Mouse (Mus musculus) thymus, adult 2 months (tissue): Measurements from ENCODE around the gene Snai1. TPM values are rescaled to one million over a fixed set of nuclear protein-coding genes. Genes with fewer than 3 reads are reported as not detected.
A peak's percentile ranks its signal among the peaks of the same experiment; 100 is the strongest.

Experiments used
- DNase-seq: peaks from one replicate; pipeline ENCODE4 v3.0.0; 2021
- H3K27ac ChIP-seq: fragments of 200-500 bp; 2 replicates; pipeline ENCODE4 v1.5.1; 2012; ENCODE audit warnings: low read length, control low read depth; ENCODE audit not compliant: control insufficient read depth, insufficient read depth
- H3K27me3 ChIP-seq: fragments of 200-500 bp; 2 replicates; pipeline ENCODE4 v1.6.1; 2012; ENCODE audit warnings: mild to moderate bottlenecking, low read length, moderate library complexity, mixed read lengths; ENCODE audit not compliant: control insufficient read depth, insufficient read depth
- H3K36me3 ChIP-seq: fragments of 200-500 bp; 2 replicates; pipeline ENCODE4 v1.6.1; 2012; ENCODE audit warnings: mild to moderate bottlenecking, low read length, moderate library complexity; ENCODE audit not compliant: control insufficient read depth, insufficient read depth
- H3K4me1 ChIP-seq: fragments of 200-500 bp; replicated peaks from 2 replicates; pipeline ENCODE4 v1.6.1; 2012; ENCODE audit warnings: low read length; ENCODE audit not compliant: control insufficient read depth, insufficient read depth
- H3K4me3 ChIP-seq: fragments of 200-500 bp; 2 replicates; pipeline ENCODE4 v1.5.1; 2012; ENCODE audit warnings: mild to moderate bottlenecking, low read length, control low read depth, moderate library complexity; ENCODE audit not compliant: control insufficient read depth, insufficient read depth
- CTCF ChIP-seq: fragments of 200-500 bp; IDR thresholded peaks from 2 replicates; pipeline ENCODE4 v1.5.1; 2012; ENCODE audit warnings: mild to moderate bottlenecking, control low read depth, low read length, moderate library complexity, borderline replicate concordance; ENCODE audit not compliant: control insufficient read depth, poor library complexity, insufficient read depth; ENCODE audit errors: extremely low read depth
- POLR2A ChIP-seq: fragments of 200-500 bp; IDR thresholded peaks from 2 replicates; pipeline ENCODE4 v1.6.1; 2012; ENCODE audit warnings: mild to moderate bottlenecking, low read length, control low read depth, moderate library complexity; ENCODE audit not compliant: control insufficient read depth, poor library complexity, insufficient read depth; ENCODE audit errors: extremely low read depth
- WGBS: fragments of 180-500 bp; shearing (Covaris S2); methylation state at CpG from one replicate; pipeline ENCODE4 v1.1.7; 2018; 5-methylcytosine and 5-hydroxymethylcytosine counted together
- polyA plus RNA-seq: library from polyadenylated mRNA; depleted of rRNA; stranded (reverse); fragments of >200 nt; gene quantifications from 2 replicates; pipeline ENCODE4 v1.2.3, GENCODE M21; 2012

The Snai1 gene
- polyA plus RNA-seq, 1 experiment = 10.7 TPM

GRCm38 (mm10) chr2:167538671-167539306 lies 794 bp downstream of the Snai1 start:
- no peaks in the 10 kb centered on the region for H3K27me3 ChIP-seq
- H3K4me3 ChIP-seq = 0 out of 2 replicates have a peak overlapping the region, but pooled peaks have one; percentile 5
- no peaks in the 10 kb centered on the region for H3K36me3 ChIP-seq
- no peak for DNase-seq
- WGBS = 90% methylated on average over 34 of the region's 34 CpGs
- H3K27ac ChIP-seq = peak overlapping the region; percentile 18; the same call in 1 of the 2 replicates
- no peak for TF ChIP-seq POLR2A
- peaks cover 45% of the 10 kb centered on the region for H3K4me1 ChIP-seq

- H3K36me3 ChIP-seq = no peaks in the 10 kb centered on the region
- H3K27me3 ChIP-seq = no peaks in the 10 kb centered on the region
- WGBS = 83% methylated on average over 14 of the region's 14 CpGs
- peaks cover 45% of the 10 kb centered on the region for H3K4me1 ChIP-seq
- H3K4me3 ChIP-seq = no peak overlapping the region
- DNase-seq = no peak
- TF ChIP-seq CTCF (no peak), POLR2A (no peak)
- H3K27ac ChIP-seq = no peak overlapping the region
Measured at GRCm38 (mm10) chr2:167539536-167540476, 1.8 kb downstream of the Snai1 start.

GRCm38 (mm10) chr2:167540477-167541110 lies 2.6 kb downstream of the Snai1 start:
- TF ChIP-seq CTCF = no peak
- no peak for TF ChIP-seq POLR2A
- Histone ChIP-seq H3K27ac (no peak overlapping the region), H3K27me3 (no peaks in the 10 kb centered on the region), H3K36me3 (no peaks in the 10 kb centered on the region), H3K4me3 (no peak overlapping the region), H3K4me1 (peaks cover 45% of the 10 kb centered on the region)
- DNase-seq = no peak
- 80% methylated on average over 12 of the region's 12 CpGs for WGBS

- 88% methylated on average over 6 of the region's 6 CpGs for whole genome bisulfite sequencing
- H3K4me3 ChIP-seq = no peak overlapping the region
- no peaks in the 10 kb centered on the region for H3K27me3 ChIP-seq
- no peaks in the 10 kb centered on the region for H3K36me3 ChIP-seq
- H3K4me1 ChIP-seq = peaks cover 44% of the 10 kb centered on the region
- no peak for TF ChIP-seq POLR2A
- TF ChIP-seq CTCF = no peak
- no peak overlapping the region for H3K27ac ChIP-seq
- no peak for DNase-seq
Measured at GRCm38 (mm10) chr2:167541324-167541723, 3.3 kb downstream of the Snai1 start.

- Histone ChIP-seq H3K4me1 (peaks cover 40% of the 10 kb centered on the region), H3K36me3 (no peaks in the 10 kb centered on the region), H3K27me3 (no peaks in the 10 kb centered on the region), H3K4me3 (no peak overlapping the region), H3K27ac (no peak overlapping the region)
- TF ChIP-seq CTCF = no peak
- TF ChIP-seq POLR2A = no peak
- 98% methylated on average over 12 of the region's 12 CpGs for WGBS
- DNase-seq = no peak
Measured at GRCm38 (mm10) chr2:167541761-167542160, 3.8 kb downstream of the Snai1 start.

- no peak overlapping the region for H3K27ac ChIP-seq
- WGBS = 96% methylated on average over 4 of the region's 4 CpGs
- no peak for DNase-seq
- H3K4me1 ChIP-seq = peaks cover 34% of the 10 kb centered on the region
- no peaks in the 10 kb centered on the region for H3K36me3 ChIP-seq
- TF ChIP-seq CTCF (no peak), POLR2A (no peak)
- H3K27me3 ChIP-seq = no peaks in the 10 kb centered on the region
- no peak overlapping the region for H3K4me3 ChIP-seq
Measured at GRCm38 (mm10) chr2:167542361-167542760, 4.4 kb downstream of the Snai1 start.
